Mouse (Mus musculus) layer of hippocampus, postnatal 10 days (tissue): Measurements from ENCODE around the gene Aicda. TPM values are rescaled to one million over a fixed set of nuclear protein-coding genes. Genes with fewer than 3 reads are reported as not detected.

Experiments
- DNase-seq, 2 experiments: peaks; one replicate each; pipeline ENCODE4 v3.0.0; 2021; ENCODE audit warnings: low spot score in 2 of 2
- total RNA-seq, 2 experiments: library from RNA; stranded (reverse); gene quantifications; 2 replicates each; pipeline ENCODE4 v1.2.3; 2021

The Aicda gene
- total RNA-seq, 2 experiments from 2014 or later: not detected

DNA sequence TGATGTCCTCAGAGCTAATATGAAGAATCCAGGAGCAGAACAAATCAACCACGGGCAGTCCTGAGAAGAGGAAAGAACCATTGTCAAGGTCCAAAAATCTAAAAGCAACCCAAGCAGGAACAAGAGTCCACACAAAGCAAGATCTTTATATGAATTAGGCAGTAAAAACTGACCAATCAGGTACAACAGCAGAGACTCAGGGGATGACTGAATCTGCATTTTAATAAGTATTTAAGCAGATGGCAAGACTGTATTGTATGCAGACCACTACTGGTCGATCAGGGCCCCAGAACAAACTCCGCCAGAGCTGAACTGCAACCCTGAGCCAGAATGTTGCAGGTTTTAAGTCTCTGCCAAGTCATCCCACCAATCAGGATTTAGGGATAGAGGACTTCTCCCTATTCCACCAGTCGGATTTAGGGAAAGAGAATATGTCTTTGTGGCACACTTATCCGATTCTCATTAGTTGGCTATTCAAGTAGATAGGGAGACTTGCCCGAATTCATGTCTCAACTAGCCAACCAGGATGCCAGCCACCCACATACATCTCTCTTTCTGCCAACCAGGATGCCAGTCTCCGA, 46.6 kb downstream of the Aicda start:
- no peak for DNase-seq

- DNase-seq: no peak
Observed at GRCm38 (mm10) chr6:122601031-122601430, 47.4 kb downstream of the Aicda start.

DNA sequence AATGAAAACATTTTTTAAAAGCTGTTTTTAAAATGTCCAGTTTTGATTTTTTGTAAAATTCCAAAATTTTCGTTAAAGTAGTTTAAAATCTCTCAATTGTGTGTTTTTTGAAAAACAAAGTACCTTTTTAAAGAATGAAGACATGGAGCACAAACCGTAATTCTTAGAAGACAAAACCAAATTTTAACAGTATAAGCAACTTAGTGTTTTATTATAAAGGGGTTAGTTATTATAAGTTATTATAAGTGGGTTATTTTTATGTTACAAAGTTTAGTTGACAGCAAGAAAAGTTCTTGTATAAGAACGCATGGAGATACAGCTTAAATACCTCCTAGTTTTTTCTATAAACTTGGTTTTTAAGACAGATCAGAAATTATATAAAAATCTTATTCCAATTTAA, 48.0 kb downstream of the Aicda start:
- DNase-seq: no peak

- peak; percentile 38 to 54 for DNase-seq
Observed at GRCm38 (mm10) chr6:122602242-122602991, 48.8 kb downstream of the Aicda start, which contains the start of gene Apobec1. Apobec1 (minus strand) TSS chr6:122602444.

DNA sequence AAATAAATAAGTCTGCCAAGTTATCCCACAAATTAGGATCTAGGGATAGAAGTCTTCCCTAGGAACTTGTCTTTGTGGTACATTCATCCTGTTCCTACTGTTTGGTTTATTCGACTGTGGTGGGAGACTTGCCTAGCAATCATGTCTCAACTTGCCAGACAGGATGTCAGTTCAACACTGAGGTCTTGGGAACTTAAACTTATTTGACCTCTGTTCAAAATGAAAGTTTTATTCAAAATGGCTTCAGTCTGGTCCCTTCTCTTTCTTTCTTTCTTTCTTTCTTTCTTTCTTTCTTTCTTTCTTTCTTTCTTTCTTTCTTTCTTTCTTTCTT, 49.4 kb downstream of the Aicda start:
- no peak for DNase-seq

- DNase-seq: no peak
Observed at GRCm38 (mm10) chr6:122604260-122604659, 50.7 kb downstream of the Aicda start.

DNA sequence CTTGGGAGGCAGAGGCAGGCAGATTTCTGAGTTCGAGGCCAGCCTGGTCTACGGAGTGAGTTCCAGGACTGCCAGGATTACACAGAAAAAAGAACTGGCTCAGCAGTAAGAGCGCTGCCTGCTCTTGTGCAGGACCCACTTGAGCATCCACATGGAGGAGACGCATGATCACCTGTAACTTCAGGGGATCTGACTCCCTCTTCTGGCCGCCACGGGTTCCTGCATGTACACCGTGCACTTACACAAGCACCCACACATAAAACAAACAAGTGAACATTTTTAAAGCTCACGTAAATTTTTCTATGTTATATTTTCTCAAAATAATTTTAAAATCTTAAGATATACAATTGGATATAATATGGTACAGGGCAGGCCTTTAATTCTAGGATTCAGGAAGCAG, 51.9 kb downstream of the Aicda start:
- DNase-seq: no peak

GRCm38 (mm10) chr6:122606661-122607060, 53.1 kb downstream of the Aicda start:
- DNase-seq: no peak

DNA sequence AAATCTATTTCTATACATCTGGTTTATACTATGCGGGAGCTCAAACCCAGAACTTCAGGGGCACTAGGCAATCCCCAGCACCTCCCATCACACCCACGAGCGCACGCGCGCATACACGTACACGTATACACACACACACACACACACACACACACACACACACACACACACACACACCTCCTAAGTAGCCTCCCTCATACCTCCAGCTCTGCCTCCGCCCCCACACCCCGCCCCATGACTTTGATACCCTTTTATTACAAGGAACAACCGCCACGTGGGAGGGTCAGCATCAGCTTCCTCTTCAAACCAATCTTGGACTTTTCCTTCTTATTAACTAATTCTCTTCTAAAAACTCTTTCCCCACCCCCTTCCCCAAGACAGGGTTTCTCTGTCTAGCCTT, 54.1 kb downstream of the Aicda start:
- no peak for DNase-seq

GRCm38 (mm10) chr6:122608434-122609376, 55.1 kb downstream of the Aicda start:
- no peak for DNase-seq

- DNase-seq: no peak
Observed at GRCm38 (mm10) chr6:122609377-122609728, 55.8 kb downstream of the Aicda start.

DNA sequence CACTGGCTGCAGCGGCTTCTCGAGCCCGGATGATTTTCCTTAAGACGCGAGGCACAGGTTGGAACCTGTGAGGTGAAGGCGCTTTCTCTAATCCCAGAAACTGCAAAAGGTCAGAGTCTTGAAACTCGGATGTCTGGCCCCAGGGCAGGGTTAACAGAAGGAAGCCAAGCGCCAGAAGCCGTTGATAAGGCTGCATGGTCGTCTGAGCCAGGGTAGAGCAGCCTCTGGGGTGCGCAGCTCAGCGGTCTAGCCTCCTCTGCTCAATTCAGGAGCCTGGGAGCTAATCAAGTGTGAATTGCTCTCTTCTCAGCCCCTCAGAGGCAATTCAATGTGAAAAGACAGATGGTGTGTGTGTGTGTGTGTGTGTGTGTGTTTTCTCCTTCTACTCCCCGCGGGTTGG, 56.2 kb downstream of the Aicda start, which contains the start of gene Gdf3:
Gdf3 (minus strand) TSS at position 317 of the 400 bp plus-strand sequence.
- no peak for DNase-seq

DNA sequence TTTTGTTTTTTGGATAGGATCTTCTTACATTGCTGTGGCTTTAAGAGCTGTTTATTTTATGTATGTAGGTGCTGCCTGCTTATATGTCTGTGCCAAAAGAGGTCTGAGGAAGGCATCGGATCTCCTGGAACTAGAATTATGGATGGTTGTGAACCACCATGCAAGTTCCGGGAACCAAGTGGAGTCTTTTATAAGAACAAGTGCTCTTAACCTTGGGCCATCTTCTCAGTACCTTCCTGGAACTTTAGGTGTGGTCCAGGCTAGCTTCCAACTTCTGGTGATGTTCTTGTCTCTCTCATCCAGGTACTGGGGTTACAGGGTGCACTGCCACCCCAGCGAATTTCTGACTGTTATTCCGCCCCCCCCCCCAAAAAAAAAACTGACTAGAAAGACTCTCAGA, 58.8 kb downstream of the Aicda start:
- DNase-seq: no peak

Other genes starting within 250 kb of the Aicda start
- 10 to 100 TPM; 46.4 to 47.0 TPM for gene M6pr, start 245.1 kb upstream of the Aicda start, total RNA-seq
- 10 to 100 TPM; 64.2 to 66.0 TPM for gene Phc1, start 213.2 kb upstream of the Aicda start, total RNA-seq
- 100 to 1,000 TPM; 246 to 252 TPM for gene Rimklb, start 55.0 kb upstream of the Aicda start, total RNA-seq
- gene Mfap5, start 48.0 kb upstream of the Aicda start, total RNA-seq: 1 to 10 TPM in 1 of 2 experiments, under 1 TPM in 1; 0.73 to 1.2 TPM
- 1 to 10 TPM; 2.0 to 2.4 TPM for gene Apobec1, start 48.6 kb downstream of the Aicda start, total RNA-seq
- not detected for gene Gdf3, start 56.3 kb downstream of the Aicda start, total RNA-seq
- gene Dppa3, start 72.6 kb downstream of the Aicda start, total RNA-seq: not detected
- not detected for gene Nanog, start 153.7 kb downstream of the Aicda start, total RNA-seq
- gene Slc2a3, start 247.8 kb downstream of the Aicda start, total RNA-seq: 100 to 1,000 TPM in 1 of 2 experiments, 10 to 100 TPM in 1; 99.1 to 117 TPM